Mouse (Mus musculus): ENCODE data around the gene Arl5c. TPM values are rescaled to one million over a fixed set of nuclear protein-coding genes. Genes with fewer than 3 reads are reported as not detected.

Gene Arl5c
- polyA plus RNA-seq, 1 experiment = 2.1 TPM

DNA sequence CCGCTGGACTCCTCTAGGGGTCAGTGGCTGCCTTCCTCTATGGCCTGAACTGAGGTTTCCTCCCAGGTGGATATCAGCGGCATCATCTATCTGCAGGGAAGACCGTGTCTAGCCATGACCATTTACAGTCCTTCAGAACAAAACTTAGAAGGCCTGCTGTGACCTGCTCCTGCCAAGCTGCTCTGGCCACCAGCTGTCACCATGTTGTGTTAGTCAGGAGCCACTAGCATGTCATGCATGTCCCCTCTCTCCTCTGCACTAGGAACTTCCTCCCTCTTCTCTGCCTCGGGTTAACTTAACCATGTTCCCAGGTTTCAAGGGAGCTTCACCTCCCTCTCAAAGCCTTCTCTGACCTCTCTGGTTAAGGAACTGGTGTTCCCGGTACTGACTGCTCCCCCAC, 3.8 kb upstream of the Arl5c start:
- TF ChIP-seq POLR2AphosphoS2 (IDR thresholded peaks at IDR 0.05; ENCODE audit: insufficient read length, low read depth) = peak; percentile 95
- TF ChIP-seq POLR2A (IDR thresholded peaks at IDR 0.05; ENCODE audit: insufficient read length, low read depth) = peak; percentile 30
- peak in 1 of 3 experiments; percentile 60 for TF ChIP-seq MYOD1 (IDR thresholded peaks at IDR 0.05; ENCODE audit: control insufficient read depth in 1 of 3, insufficient read length in 2 of 3, low read depth in 2 of 3)
- TF ChIP-seq USF1 (IDR thresholded peaks at IDR 0.05; ENCODE audit: low read depth) = no peak
- TF ChIP-seq MYOG (IDR thresholded peaks at IDR 0.05; ENCODE audit: control insufficient read depth in 1 of 3, insufficient read depth in 1 of 3, insufficient read length in 2 of 3, low read depth in 2 of 3) = peak in 1 of 3 experiments; percentile 66
- TF ChIP-seq TCF12 (IDR thresholded peaks at IDR 0.05; ENCODE audit: insufficient read depth, poor library complexity, severe bottlenecking) = no peak
- no peak for TF ChIP-seq E2F4 (IDR thresholded peaks at IDR 0.05; ENCODE audit: insufficient read depth)
- no peak for TF ChIP-seq MAX (IDR thresholded peaks at IDR 0.05; ENCODE audit: low read depth)
- no peak for TF ChIP-seq CEBPB (IDR thresholded peaks at IDR 0.05; ENCODE audit: insufficient read depth, poor library complexity, severe bottlenecking)
- no peak for TF ChIP-seq SRF (IDR thresholded peaks at IDR 0.05; ENCODE audit: control insufficient read depth, insufficient read length, low read depth)
- no peak for TF ChIP-seq REST (IDR thresholded peaks at IDR 0.05; ENCODE audit: insufficient read depth, insufficient read length)
- no peak for TF ChIP-seq TCF3 (IDR thresholded peaks at IDR 0.05; ENCODE audit: insufficient read length, low read depth)
- H3K79me2 ChIP-seq (ENCODE audit: control insufficient read depth, insufficient read depth) = no peaks in the 10 kb centered on the region
- H3K4me3 ChIP-seq = no peak overlapping the region
- H3K27me3 ChIP-seq (ENCODE audit: control insufficient read depth, insufficient read depth, insufficient read length) = no peaks in the 10 kb centered on the region
- no peak overlapping the region for H3K4me2 ChIP-seq (ENCODE audit: low read depth)
- no peak overlapping the region for H3ac ChIP-seq (ENCODE audit: control insufficient read depth, insufficient read length)
- H3K36me3 ChIP-seq (ENCODE audit: control insufficient read depth, insufficient read depth) = no peaks in the 10 kb centered on the region

DNA sequence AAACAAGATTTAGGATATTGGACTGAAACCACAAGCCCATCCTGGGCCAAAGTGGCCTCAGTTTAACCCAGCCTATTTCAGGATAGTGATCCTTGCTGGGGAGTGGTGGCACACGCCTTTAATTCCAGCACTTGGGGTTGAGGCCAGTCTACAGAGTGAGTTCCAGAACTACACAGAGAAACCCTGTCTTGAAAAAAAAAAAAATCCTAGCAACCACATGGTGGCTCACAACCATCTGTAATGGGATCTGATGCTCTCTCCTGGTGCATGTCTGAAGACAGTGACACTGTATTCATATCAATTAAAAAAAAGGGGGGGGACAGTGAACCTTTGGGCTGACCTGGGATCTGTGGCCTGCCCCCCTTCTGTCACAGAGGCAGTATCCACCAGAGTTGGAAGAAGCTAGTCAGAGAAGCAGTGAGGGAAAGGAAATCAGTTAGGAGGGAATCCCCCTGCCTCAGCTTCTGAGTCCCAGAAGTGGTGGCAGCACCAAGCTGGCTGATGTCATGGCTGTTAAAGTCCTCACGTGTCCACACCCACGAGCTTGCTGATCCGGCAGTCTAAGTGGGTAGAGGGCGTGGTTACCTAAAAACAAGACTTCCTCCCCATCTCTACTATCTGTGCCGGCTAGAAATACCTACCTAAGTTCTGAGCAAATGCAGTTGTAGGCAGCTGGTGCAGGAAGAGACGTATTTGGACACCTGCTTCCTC, 3.1 kb upstream of the Arl5c start:
- TF ChIP-seq POLR2A (IDR thresholded peaks at IDR 0.05; ENCODE audit: insufficient read length, low read depth) (peak; percentile 10), POLR2AphosphoS2 (IDR thresholded peaks at IDR 0.05; ENCODE audit: insufficient read length, low read depth) (peak; percentile 93), SRF (IDR thresholded peaks at IDR 0.05; ENCODE audit: control insufficient read depth, insufficient read length, low read depth) (no peak), TCF12 (IDR thresholded peaks at IDR 0.05; ENCODE audit: insufficient read depth, poor library complexity, severe bottlenecking) (no peak), USF1 (IDR thresholded peaks at IDR 0.05; ENCODE audit: low read depth) (peak; percentile 17)
- Histone ChIP-seq H3K4me3 (no peak overlapping the region), H3K36me3 (ENCODE audit: control insufficient read depth, insufficient read depth) (no peaks in the 10 kb centered on the region), H3K79me2 (ENCODE audit: control insufficient read depth, insufficient read depth) (no peaks in the 10 kb centered on the region), H3ac (ENCODE audit: control insufficient read depth, insufficient read length) (no peak overlapping the region), H3K27me3 (ENCODE audit: control insufficient read depth, insufficient read depth, insufficient read length) (no peaks in the 10 kb centered on the region), H3K4me2 (ENCODE audit: low read depth) (no peak overlapping the region)

DNA sequence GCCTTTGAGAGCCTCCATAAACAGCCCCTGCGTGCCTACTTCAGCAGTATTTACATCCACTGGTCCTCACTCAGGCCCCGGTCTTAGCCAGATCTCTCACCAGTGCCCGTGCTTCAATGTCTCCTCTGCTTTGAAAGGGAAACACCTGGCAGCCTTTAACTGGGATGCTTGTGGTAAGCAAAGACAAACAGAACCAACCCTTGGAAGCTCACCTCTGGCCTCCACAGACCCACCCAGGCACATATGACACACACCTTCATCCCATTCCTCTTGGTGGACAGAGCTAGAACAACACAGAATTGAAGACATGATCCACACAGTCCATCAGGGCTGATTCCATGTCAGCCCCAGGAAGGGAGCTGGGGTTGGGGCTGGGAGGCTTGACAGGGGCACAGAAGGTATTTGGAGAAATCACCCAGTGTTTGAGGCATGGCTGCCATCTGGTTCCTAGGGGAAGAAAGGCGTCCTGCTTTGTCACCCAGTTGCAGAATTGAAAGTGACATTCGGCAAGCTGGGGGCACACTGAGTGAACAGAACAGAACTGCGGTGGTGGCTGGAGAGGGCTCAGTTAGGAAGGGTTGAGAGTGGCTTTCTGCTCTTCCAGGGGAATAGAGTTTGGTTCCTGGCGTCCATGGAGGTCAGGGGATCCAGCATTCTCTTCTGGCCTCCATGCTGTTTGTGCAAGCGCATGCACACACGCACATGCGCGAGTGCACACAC, 2.3 kb upstream of the Arl5c start:
- no peak overlapping the region for H3K4me2 ChIP-seq (ENCODE audit: low read depth)
- TF ChIP-seq SRF (IDR thresholded peaks at IDR 0.05; ENCODE audit: control insufficient read depth, insufficient read length, low read depth) (no peak), MYOD1 (IDR thresholded peaks at IDR 0.05; ENCODE audit: control insufficient read depth in 1 of 3, insufficient read length in 2 of 3, low read depth in 2 of 3) (no peak), POLR2AphosphoS2 (IDR thresholded peaks at IDR 0.05; ENCODE audit: insufficient read length, low read depth) (peak; percentile 37)
- no peaks in the 10 kb centered on the region for H3K36me3 ChIP-seq (ENCODE audit: control insufficient read depth, insufficient read depth)
- no peak overlapping the region for H3K4me3 ChIP-seq
- no peaks in the 10 kb centered on the region for H3K27me3 ChIP-seq (ENCODE audit: control insufficient read depth, insufficient read depth, insufficient read length)
- H3K79me2 ChIP-seq (ENCODE audit: control insufficient read depth, insufficient read depth) = no peaks in the 10 kb centered on the region
- no peak overlapping the region for H3ac ChIP-seq (ENCODE audit: control insufficient read depth, insufficient read length)

DNA sequence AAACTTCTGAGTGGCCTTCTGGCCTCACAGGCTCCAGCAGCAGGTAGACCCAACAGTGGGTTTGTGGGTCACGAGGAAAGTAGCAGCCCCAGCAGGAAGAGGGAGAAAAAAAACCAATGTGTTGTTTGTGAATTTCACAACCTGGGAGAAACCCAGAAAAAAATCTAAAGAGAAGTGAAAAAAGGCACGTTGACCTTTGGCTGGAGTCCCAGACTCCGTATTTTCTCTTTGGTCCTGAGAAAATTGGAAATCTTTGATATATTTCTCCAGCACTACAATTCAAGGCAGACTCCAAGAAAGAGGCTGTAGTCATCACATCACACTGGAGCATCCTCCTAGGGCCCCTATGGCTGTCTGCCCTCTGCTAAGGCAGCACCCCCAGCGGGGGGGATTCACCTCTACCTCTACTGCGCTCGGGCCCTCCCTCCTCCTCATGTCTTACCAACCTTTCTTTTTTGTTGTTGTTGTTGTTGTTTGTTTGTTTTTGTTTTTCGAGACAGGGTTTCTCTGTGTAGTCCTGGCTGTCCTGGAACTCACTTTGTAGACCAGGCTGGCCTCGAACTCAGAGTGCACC, 1.5 kb upstream of the Arl5c start:
- no peaks in the 10 kb centered on the region for H3K36me3 ChIP-seq (ENCODE audit: control insufficient read depth, insufficient read depth)
- no peak overlapping the region for H3ac ChIP-seq (ENCODE audit: control insufficient read depth, insufficient read length)
- no peaks in the 10 kb centered on the region for H3K79me2 ChIP-seq (ENCODE audit: control insufficient read depth, insufficient read depth)
- H3K4me2 ChIP-seq (ENCODE audit: low read depth) = no peak overlapping the region
- H3K4me3 ChIP-seq = no peak overlapping the region
- H3K27me3 ChIP-seq (ENCODE audit: control insufficient read depth, insufficient read depth, insufficient read length) = no peaks in the 10 kb centered on the region
- TF ChIP-seq MYOG (IDR thresholded peaks at IDR 0.05; ENCODE audit: control insufficient read depth in 1 of 3, insufficient read depth in 1 of 3, insufficient read length in 2 of 3, low read depth in 2 of 3) (no peak), TCF12 (IDR thresholded peaks at IDR 0.05; ENCODE audit: insufficient read depth, poor library complexity, severe bottlenecking) (no peak), POLR2A (IDR thresholded peaks at IDR 0.05; ENCODE audit: insufficient read length, low read depth) (no peak), CEBPB (IDR thresholded peaks at IDR 0.05; ENCODE audit: insufficient read depth, poor library complexity, severe bottlenecking) (no peak), REST (IDR thresholded peaks at IDR 0.05; ENCODE audit: insufficient read depth, insufficient read length) (no peak), SRF (IDR thresholded peaks at IDR 0.05; ENCODE audit: control insufficient read depth, insufficient read length, low read depth) (no peak), MAX (IDR thresholded peaks at IDR 0.05; ENCODE audit: low read depth) (no peak), MYOD1 (IDR thresholded peaks at IDR 0.05; ENCODE audit: control insufficient read depth in 1 of 3, insufficient read length in 2 of 3, low read depth in 2 of 3) (no peak), POLR2AphosphoS2 (IDR thresholded peaks at IDR 0.05; ENCODE audit: insufficient read length, low read depth) (no peak), E2F4 (IDR thresholded peaks at IDR 0.05; ENCODE audit: insufficient read depth) (no peak), TCF3 (IDR thresholded peaks at IDR 0.05; ENCODE audit: insufficient read length, low read depth) (no peak), USF1 (IDR thresholded peaks at IDR 0.05; ENCODE audit: low read depth) (no peak)

Data from myocyte (in vitro differentiated cells).